Mouse (Mus musculus) stomach, embryonic 15.5 days (tissue): Measurements from ENCODE around the gene Tnfrsf25. TPM values are rescaled to one million over a fixed set of nuclear protein-coding genes. Genes with fewer than 3 reads are reported as not detected.

Experiments used
- ATAC-seq: fragments of 200-750 bp; cut with Nextera tagmentation; 2 replicates; pipeline ENCODE4 v1.8.0; 2017; ENCODE audit warnings: low read depth, moderate number of reproducible peaks, moderate TSS enrichment; ENCODE audit not compliant: insufficient read depth, low FRiP score
- H3K27ac ChIP-seq: fragments of 300-500 bp; sonication (generic); 2 replicates; pipeline ENCODE4 v1.5.1; 2015; ENCODE audit warnings: mild to moderate bottlenecking, inconsistent platforms
- H3K27me3 ChIP-seq: fragments of 300-500 bp; sonication (generic); replicated peaks from 2 replicates; pipeline ENCODE4 v1.6.1; 2015; ENCODE audit warnings: inconsistent platforms
- H3K36me3 ChIP-seq: fragments of 300-500 bp; sonication (generic); 2 replicates; pipeline ENCODE4 v1.6.1; 2015; ENCODE audit warnings: inconsistent platforms
- H3K4me1 ChIP-seq: fragments of 300-500 bp; sonication (generic); 2 replicates; pipeline ENCODE4 v1.6.1; 2015; ENCODE audit warnings: inconsistent platforms
- H3K4me2 ChIP-seq: fragments of 300-500 bp; sonication (generic); 2 replicates; pipeline ENCODE4 v1.6.1; 2015; ENCODE audit warnings: mild to moderate bottlenecking, inconsistent platforms
- H3K4me3 ChIP-seq: fragments of 300-500 bp; sonication (generic); replicated peaks from 2 replicates; pipeline ENCODE4 v1.5.1; 2015; ENCODE audit warnings: inconsistent platforms
- H3K9ac ChIP-seq: fragments of 300-500 bp; sonication (generic); 2 replicates; pipeline ENCODE4 v1.6.1; 2015; ENCODE audit warnings: inconsistent platforms
- H3K9me3 ChIP-seq: fragments of 300-500 bp; sonication (generic); 2 replicates; pipeline ENCODE4 v1.6.1; 2016; ENCODE audit warnings: inconsistent platforms
- WGBS: fragments of 180-500 bp; shearing (Covaris S2); methylation state at CpG from one replicate; pipeline ENCODE4 v1.1.7; 2015; 5-methylcytosine and 5-hydroxymethylcytosine counted together
- polyA plus RNA-seq: library from polyadenylated mRNA; unstranded; fragments of >200 nt; fragmentation: Nextera tagmentation; extraction: Ambion mirVana; gene quantifications from 2 replicates; pipeline ENCODE4 v1.2.1, GENCODE M21; 2015

Tnfrsf25 gene
- polyA plus RNA-seq, 1 experiment from 2014 or later = 1.4 TPM

GRCm38 (mm10) chr4:152095937-152096910 is 19.5 kb upstream of the Tnfrsf25 start:
- H3K4me2 ChIP-seq = peak overlapping the region; percentile 19; the same call in 1 of the 2 replicates
- H3K4me1 ChIP-seq = peaks cover 28% of the 10 kb centered on the region
- H3K9ac ChIP-seq = no peak overlapping the region
- peak overlapping the region; percentile 48; the same call in 1 of the 2 replicates for H3K27ac ChIP-seq
- 26% methylated on average over 27 of the region's 27 CpGs for WGBS
- ATAC-seq = peak; percentile 45; the same call in 1 of the 2 replicates
- no peaks in the 10 kb centered on the region for H3K9me3 ChIP-seq
- H3K27me3 ChIP-seq = no peaks in the 10 kb centered on the region
- H3K36me3 ChIP-seq = no peaks in the 10 kb centered on the region
- peak overlapping the region; percentile 27 for H3K4me3 ChIP-seq

- 56% methylated on average over 6 of the region's 6 CpGs for WGBS
- Histone ChIP-seq H3K9ac (no peak overlapping the region), H3K36me3 (0 out of 2 replicates have a peak, but pooled peaks cover 2% of the 10 kb centered on the region), H3K4me1 (peaks cover 33% of the 10 kb centered on the region), H3K4me3 (peak overlapping the region; percentile 27), H3K27ac (peak overlapping the region; percentile 48; the same call in 1 of the 2 replicates), H3K27me3 (no peaks in the 10 kb centered on the region), H3K4me2 (peak overlapping the region; percentile 19; the same call in 1 of the 2 replicates), H3K9me3 (no peaks in the 10 kb centered on the region)
- ATAC-seq = no peak
Measured at GRCm38 (mm10) chr4:152096927-152097326, 18.8 kb upstream of the Tnfrsf25 start.

DNA sequence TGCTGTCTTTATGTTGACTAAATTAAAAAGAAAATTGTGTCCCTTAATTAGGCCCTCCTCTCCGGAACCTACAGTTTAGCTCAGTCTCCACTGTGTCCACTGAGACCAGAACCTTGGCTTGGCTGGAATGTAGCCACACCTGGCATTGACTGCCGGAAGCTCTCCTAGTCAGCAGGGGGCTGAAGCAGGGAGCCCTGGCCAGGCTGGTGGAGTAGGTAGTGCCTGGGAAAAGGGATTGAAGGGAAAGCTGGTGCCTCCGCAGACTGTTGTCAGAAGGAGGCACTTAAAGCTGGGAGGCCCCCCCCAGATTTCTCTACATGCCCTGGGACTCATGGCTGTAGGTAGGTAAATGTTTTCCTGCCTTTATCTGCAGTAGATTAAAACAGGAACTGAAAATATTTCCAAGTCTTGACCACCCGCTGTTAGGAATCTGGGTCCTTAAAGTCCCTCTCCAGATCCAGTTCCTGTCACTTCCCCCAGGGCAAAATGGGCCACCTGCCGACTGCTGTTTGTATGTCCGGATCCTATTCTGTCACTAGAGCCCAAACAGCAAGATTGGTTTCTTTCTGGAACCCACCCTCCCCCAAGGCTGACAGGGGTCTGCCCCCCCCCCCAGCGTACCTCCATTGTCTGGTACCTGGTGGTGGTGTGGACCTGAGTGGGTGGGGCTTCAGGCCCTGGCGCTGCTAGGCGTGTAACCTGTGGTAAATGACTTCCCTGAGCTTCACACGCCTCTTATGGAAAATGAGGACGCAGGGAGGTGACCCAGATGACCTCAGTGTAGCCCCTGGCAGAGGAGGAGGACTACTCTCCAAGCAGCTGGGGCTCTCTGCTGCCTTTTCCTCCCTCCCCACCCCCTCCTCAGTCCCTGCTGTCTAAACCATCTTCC is 17.6 kb upstream of the Tnfrsf25 start:
- no peaks in the 10 kb centered on the region for H3K9me3 ChIP-seq
- no peak overlapping the region for H3K9ac ChIP-seq
- H3K27me3 ChIP-seq = no peaks in the 10 kb centered on the region
- H3K36me3 ChIP-seq = 0 out of 2 replicates have a peak, but pooled peaks cover 8% of the 10 kb centered on the region
- H3K4me2 ChIP-seq = peak overlapping the region; percentile 21
- peak overlapping the region; percentile 57 for H3K27ac ChIP-seq
- 0 out of 2 replicates have a peak, but pooled peaks have one; percentile 23 for ATAC-seq
- WGBS = 40% methylated on average over 11 of the region's 11 CpGs
- H3K4me1 ChIP-seq = peaks cover 24% of the 10 kb centered on the region
- H3K4me3 ChIP-seq = no peak overlapping the region

GRCm38 (mm10) chr4:152100541-152100940 is 15.2 kb upstream of the Tnfrsf25 start:
- H3K4me2 ChIP-seq = no peak overlapping the region
- H3K4me3 ChIP-seq = no peak overlapping the region
- ATAC-seq = no peak
- H3K27me3 ChIP-seq = no peaks in the 10 kb centered on the region
- H3K9me3 ChIP-seq = no peaks in the 10 kb centered on the region
- H3K4me1 ChIP-seq = peaks cover 21% of the 10 kb centered on the region
- WGBS = 71% methylated on average over 11 of the region's 11 CpGs
- peaks cover 12% of the 10 kb centered on the region; the same call in 1 of the 2 replicates for H3K36me3 ChIP-seq
- H3K27ac ChIP-seq = peak overlapping the region; percentile 58; the same call in 1 of the 2 replicates
- H3K9ac ChIP-seq = no peak overlapping the region

DNA sequence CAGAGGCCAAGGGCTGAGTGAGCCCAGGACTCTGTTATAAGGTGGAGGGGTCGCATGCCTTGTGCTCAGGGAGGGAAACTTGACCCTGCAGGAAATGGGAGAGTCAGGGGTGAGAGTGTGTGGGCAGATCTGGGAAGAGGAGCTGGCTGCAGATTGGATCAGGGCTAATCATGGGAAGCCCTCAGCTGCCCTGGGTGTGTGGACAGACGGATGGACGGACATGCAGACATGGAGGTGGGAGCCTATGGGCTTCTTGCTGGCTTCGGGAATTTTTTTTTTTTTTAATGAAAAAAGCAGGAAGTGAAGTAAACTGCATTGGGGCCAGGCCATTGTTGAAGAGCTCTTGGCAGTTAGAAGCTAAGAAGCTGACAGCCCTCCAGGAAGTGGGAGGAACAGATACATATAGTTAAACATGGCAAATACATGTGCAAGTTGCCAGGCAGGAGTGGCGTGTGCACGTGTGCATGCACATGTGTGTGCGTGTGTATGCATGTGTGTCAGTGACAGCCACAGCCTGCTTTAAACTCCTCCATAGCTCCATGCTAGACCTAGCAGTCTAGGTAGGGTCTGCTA is 14.6 kb upstream of the Tnfrsf25 start:
- no peak for ATAC-seq
- Histone ChIP-seq H3K4me1 (peaks cover 16% of the 10 kb centered on the region), H3K27ac (peak overlapping the region; percentile 58; the same call in 1 of the 2 replicates), H3K27me3 (no peaks in the 10 kb centered on the region), H3K36me3 (peaks cover 13% of the 10 kb centered on the region; the same call in 1 of the 2 replicates), H3K9ac (no peak overlapping the region), H3K4me2 (no peak overlapping the region), H3K9me3 (no peaks in the 10 kb centered on the region), H3K4me3 (no peak overlapping the region)
- WGBS = 69% methylated on average over 7 of the region's 7 CpGs

- H3K4me1 ChIP-seq = peaks cover 13% of the 10 kb centered on the region; the same call in 1 of the 2 replicates
- H3K4me2 ChIP-seq = no peak overlapping the region
- no peak overlapping the region for H3K9ac ChIP-seq
- no peak overlapping the region for H3K4me3 ChIP-seq
- no peak for ATAC-seq
- WGBS = 95% methylated on average over 16 of the region's 16 CpGs
- H3K27me3 ChIP-seq = no peaks in the 10 kb centered on the region
- H3K9me3 ChIP-seq = no peaks in the 10 kb centered on the region
- peaks cover 16% of the 10 kb centered on the region; the same call in 1 of the 2 replicates for H3K36me3 ChIP-seq
- H3K27ac ChIP-seq = no peak overlapping the region
Measured at GRCm38 (mm10) chr4:152101921-152102320, 13.8 kb upstream of the Tnfrsf25 start.

GRCm38 (mm10) chr4:152103025-152103424 is 12.7 kb upstream of the Tnfrsf25 start:
- Histone ChIP-seq H3K27ac (no peak overlapping the region), H3K4me3 (no peak overlapping the region), H3K9ac (no peak overlapping the region), H3K9me3 (no peaks in the 10 kb centered on the region), H3K4me2 (no peak overlapping the region), H3K36me3 (peaks cover 16% of the 10 kb centered on the region; the same call in 1 of the 2 replicates), H3K4me1 (peaks cover 22% of the 10 kb centered on the region), H3K27me3 (no peaks in the 10 kb centered on the region)
- WGBS = 46% methylated on average over 7 of the region's 7 CpGs
- no peak for ATAC-seq

DNA sequence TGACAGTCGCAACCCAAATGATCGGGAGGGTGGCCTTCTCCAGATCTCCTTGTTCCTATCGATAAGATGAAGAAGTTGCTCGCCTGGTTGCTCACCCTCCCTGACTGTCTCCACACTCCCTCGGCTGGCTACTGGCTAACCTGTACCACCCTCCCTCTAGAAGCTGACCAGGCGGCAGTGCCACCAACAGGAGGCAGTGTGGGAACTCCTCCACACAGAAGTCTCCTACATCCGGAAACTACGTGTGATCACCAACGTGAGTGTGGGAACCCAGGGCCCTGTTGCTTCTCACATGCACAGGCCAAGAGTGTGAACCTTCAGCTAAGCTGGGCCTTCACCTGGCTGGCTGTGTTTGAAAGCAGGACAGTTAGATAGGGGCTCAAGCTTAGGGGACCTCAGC is 9.0 kb upstream of the Tnfrsf25 start:
- Histone ChIP-seq H3K4me3 (no peak overlapping the region), H3K27me3 (no peaks in the 10 kb centered on the region), H3K4me1 (peaks cover 16% of the 10 kb centered on the region), H3K4me2 (no peak overlapping the region), H3K27ac (0 out of 2 replicates have a peak overlapping the region, but pooled peaks have one; percentile 6), H3K36me3 (peaks cover 27% of the 10 kb centered on the region; the same call in 1 of the 2 replicates), H3K9me3 (no peaks in the 10 kb centered on the region), H3K9ac (no peak overlapping the region)
- WGBS = 69% methylated on average over 9 of the region's 9 CpGs
- no peak for ATAC-seq

DNA sequence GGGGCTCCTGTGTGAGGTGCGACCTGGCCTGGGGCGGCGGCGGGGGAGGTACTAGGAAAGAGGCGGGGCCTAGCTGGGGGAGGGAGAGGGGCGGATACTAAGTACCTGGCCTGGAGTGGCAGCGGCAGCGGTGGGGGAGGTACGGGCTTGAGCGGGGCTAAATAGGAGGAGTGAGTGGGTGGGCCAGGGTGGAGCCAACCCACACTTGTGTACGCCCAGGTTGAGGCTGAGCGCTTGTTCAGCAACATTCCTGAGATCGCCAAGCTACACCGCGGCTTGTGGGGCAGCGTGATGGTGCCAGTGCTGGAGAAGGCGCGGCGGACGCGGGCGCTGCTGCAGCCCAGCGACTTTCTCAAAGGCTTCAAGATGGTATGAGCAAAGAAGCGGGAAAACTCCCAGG is 8.2 kb upstream of the Tnfrsf25 start:
- ATAC-seq = peak; percentile 88
- Histone ChIP-seq H3K27me3 (no peaks in the 10 kb centered on the region), H3K4me2 (peak overlapping the region; percentile 57), H3K4me1 (peaks cover 16% of the 10 kb centered on the region), H3K9me3 (no peaks in the 10 kb centered on the region), H3K36me3 (peaks cover 20% of the 10 kb centered on the region; the same call in 1 of the 2 replicates), H3K9ac (no peak overlapping the region), H3K27ac (peak overlapping the region; percentile 78), H3K4me3 (peak overlapping the region; percentile 29)
- 13% methylated on average over 24 of the region's 24 CpGs for WGBS

DNA sequence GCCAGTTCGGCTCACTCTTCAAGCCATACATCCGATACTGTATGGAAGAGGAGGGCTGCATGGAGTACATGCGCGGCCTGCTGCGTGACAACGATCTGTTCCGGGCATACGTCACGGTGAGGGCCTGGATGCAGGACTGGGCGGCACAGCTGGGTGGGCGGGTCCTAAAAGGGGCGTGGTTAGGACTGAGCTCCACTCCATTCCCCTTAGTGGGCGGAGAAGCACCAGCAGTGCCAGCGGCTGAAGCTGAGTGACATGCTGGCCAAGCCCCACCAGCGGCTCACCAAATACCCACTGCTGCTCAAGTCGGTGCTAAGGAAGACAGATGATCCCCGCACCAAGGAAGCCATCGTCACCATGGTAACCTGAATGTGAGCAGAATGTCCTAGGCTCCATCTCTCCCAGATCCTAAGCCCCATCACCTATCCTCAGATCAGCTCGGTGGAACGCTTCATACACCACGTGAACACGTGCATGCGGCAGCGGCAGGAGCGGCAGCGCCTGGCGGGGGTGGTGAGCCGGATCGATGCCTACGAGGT is 7.7 kb upstream of the Tnfrsf25 start:
- WGBS = 22% methylated on average over 30 of the region's 30 CpGs
- peaks cover 16% of the 10 kb centered on the region for H3K4me1 ChIP-seq
- peak; percentile 91 for ATAC-seq
- no peaks in the 10 kb centered on the region for H3K9me3 ChIP-seq
- no peaks in the 10 kb centered on the region for H3K27me3 ChIP-seq
- peaks cover 20% of the 10 kb centered on the region; the same call in 1 of the 2 replicates for H3K36me3 ChIP-seq
- H3K4me2 ChIP-seq = peak overlapping the region; percentile 57
- H3K27ac ChIP-seq = peak overlapping the region; percentile 78
- H3K9ac ChIP-seq = no peak overlapping the region
- peak overlapping the region; percentile 29 for H3K4me3 ChIP-seq

- Histone ChIP-seq H3K9me3 (no peaks in the 10 kb centered on the region), H3K27me3 (no peaks in the 10 kb centered on the region), H3K4me3 (no peak overlapping the region), H3K36me3 (peaks cover 22% of the 10 kb centered on the region; the same call in 1 of the 2 replicates), H3K9ac (no peak overlapping the region), H3K4me2 (peak overlapping the region; percentile 57), H3K4me1 (peaks cover 16% of the 10 kb centered on the region), H3K27ac (no peak overlapping the region)
- 87% methylated on average over 5 of the region's 5 CpGs for WGBS
- ATAC-seq = no peak
Measured at GRCm38 (mm10) chr4:152108673-152109072, 7.1 kb upstream of the Tnfrsf25 start.
